Mouse (Mus musculus) skeletal muscle tissue, postnatal 0 days (tissue): ENCODE measurements around the gene Slc11a2. TPM values are rescaled to one million over a fixed set of nuclear protein-coding genes. Genes with fewer than 3 reads are reported as not detected.

ENCODE experiments used
- polyA plus RNA-seq: library from polyadenylated mRNA; unstranded; fragments of >200 nt; fragmentation: Nextera tagmentation; extraction: Ambion mirVana; gene quantifications from 2 replicates; pipeline ENCODE4 v1.2.1, GENCODE M21; 2015

Gene Slc11a2
- polyA plus RNA-seq, result 6.4 and 10.4 TPM in 2 replicates

GRCm38 (mm10) chr15:100424396-100425122 is at the start of gene Slc11a2:
Gene Slc11a2 (minus strand): TSS chr15:100425072.

GRCm38 (mm10) chr15:100468295-100469188 is 43.7 kb upstream of the Slc11a2 start, which contains the start of gene Letmd1:
Gene Letmd1 (plus strand): TSS chr15:100469023.

GRCm38 (mm10) chr15:100421758-100422197 is 3.1 kb downstream of the Slc11a2 start, which contains the start of gene Gm5475:
Gene Gm5475 (plus strand): TSS chr15:100422147.

GRCm38 (mm10) chr15:100364242-100364641 is 60.6 kb downstream of the Slc11a2 start, which contains the start of gene Higd1c:
Gene Higd1c (plus strand): TSS chr15:100364542.

GRCm38 (mm10) chr15:100352711-100353250 is 72.1 kb downstream of the Slc11a2 start, which contains the start of the genes Methig1 and Mettl7a2:
Gene Methig1 (plus strand): TSS chr15:100353149.
Gene Mettl7a2 (plus strand): TSS chr15:100353200.

Other genes with a start within 250 kb of the Slc11a2 start
- 37.7 and 41.9 TPM in 2 replicates for gene Atf1, start 197.3 kb downstream of the Slc11a2 start, polyA plus RNA-seq
- gene Tmprss12, start 144.2 kb downstream of the Slc11a2 start, polyA plus RNA-seq, result not detected in 2 replicates
- 3.0 and 4.1 TPM in 2 replicates for gene Mettl7a1, start 120.9 kb downstream of the Slc11a2 start, polyA plus RNA-seq
- gene Mettl7a3, start 90.1 kb downstream of the Slc11a2 start, polyA plus RNA-seq, result 0.09 TPM in 1 of 2 replicates, not detected in the other
- not detected in 2 replicates for gene Methig1, start 71.9 kb downstream of the Slc11a2 start, polyA plus RNA-seq
- not detected in 2 replicates for gene Mettl7a2, start 71.9 kb downstream of the Slc11a2 start, polyA plus RNA-seq
- gene Higd1c, start 60.5 kb downstream of the Slc11a2 start, polyA plus RNA-seq, result not detected in 2 replicates
- 0.12 TPM in 1 of 2 replicates, not detected in the other for gene Gm5475, start 2.9 kb downstream of the Slc11a2 start, polyA plus RNA-seq
- gene Letmd1, start 44.0 kb upstream of the Slc11a2 start, polyA plus RNA-seq, result 18.3 and 19.7 TPM in 2 replicates
- gene Csrnp2, start 70.4 kb upstream of the Slc11a2 start, polyA plus RNA-seq, result 4.5 and 4.8 TPM in 2 replicates
- 11.4 and 14.0 TPM in 2 replicates for gene Tfcp2, start 126.9 kb upstream of the Slc11a2 start, polyA plus RNA-seq
- 2.5 and 3.0 TPM in 2 replicates for gene Pou6f1, start 174.9 kb upstream of the Slc11a2 start, polyA plus RNA-seq
- gene Dazap2, start 190.3 kb upstream of the Slc11a2 start, polyA plus RNA-seq, result 105 and 112 TPM in 2 replicates
- gene Smagp, start 211.9 kb upstream of the Slc11a2 start, polyA plus RNA-seq, result 8.2 and 12.9 TPM in 2 replicates
- gene Bin2, start 244.5 kb upstream of the Slc11a2 start, polyA plus RNA-seq, result 0.74 and 0.91 TPM in 2 replicates